Mouse (Mus musculus): ENCODE measurements around the gene Jmjd1c. TPM values are rescaled to one million over a fixed set of nuclear protein-coding genes. Genes with fewer than 3 reads are reported as not detected.
A peak's percentile ranks its signal among the peaks of the same experiment; 100 is the strongest.

Jmjd1c gene
- total and polyA plus RNA-seq, 2 experiments = 5.7 to 44.8 TPM

DNA sequence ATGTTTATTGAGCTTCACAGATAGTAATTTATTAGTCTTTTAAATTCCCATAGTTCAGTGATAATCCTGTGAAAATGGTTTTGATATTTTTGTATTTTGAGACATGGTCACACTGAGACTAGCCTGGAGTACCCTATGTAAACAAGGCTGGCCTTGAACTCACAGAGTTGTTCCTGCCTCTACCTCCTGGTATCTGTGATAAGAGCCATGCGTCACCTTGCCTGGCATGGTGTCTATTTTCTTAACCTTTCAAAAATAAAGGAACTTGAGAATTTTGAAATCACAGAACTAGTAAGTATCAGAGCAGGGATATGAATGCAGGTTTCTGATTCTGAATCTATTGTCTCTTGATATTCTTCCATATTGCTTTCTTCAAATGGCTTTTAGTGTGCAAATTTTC, 35.8 kb downstream of the Jmjd1c start:
- WGBS = 13% methylated on average over 1 of the region's 1 CpGs
- H3K27me3 ChIP-seq (ENCODE audit: control insufficient read depth, insufficient read depth, low read length) = no peaks in the 10 kb centered on the region
- peaks cover 6% of the 10 kb centered on the region; the same call in 1 of the 2 replicates for H3K4me1 ChIP-seq (ENCODE audit: control insufficient read depth, insufficient read depth, low read length)
- no peaks in the 10 kb centered on the region for H3K36me3 ChIP-seq (ENCODE audit: control insufficient read depth, insufficient read depth, low read length)
- no peak overlapping the region for H3K27ac ChIP-seq (replicated peaks; ENCODE audit: insufficient read depth, low read depth, low read length)
- no peak overlapping the region for H3K4me3 ChIP-seq (ENCODE audit: insufficient read depth, low read depth, low read length)
- TF ChIP-seq CTCF (IDR thresholded peaks at IDR 0.05; ENCODE audit: low read depth, low read length) = no peak
- no peak for TF ChIP-seq POLR2A (IDR thresholded peaks at IDR 0.05; ENCODE audit: extremely low read depth, insufficient read depth, low read length)
- no peak overlapping the region for H3K9ac ChIP-seq (ENCODE audit: low read depth, low read length)
- peak; percentile 77 for DNase-seq (ENCODE audit: extremely low read depth, low read depth, low spot score)
- H3K79me2 ChIP-seq (ENCODE audit: control insufficient read depth, insufficient read depth, low read length) = peaks cover 21% of the 10 kb centered on the region

GRCm38 (mm10) chr10:67134322-67134721, 38.4 kb downstream of the Jmjd1c start:
- H3K4me1 ChIP-seq (ENCODE audit: control insufficient read depth, insufficient read depth, low read length) = peaks cover 6% of the 10 kb centered on the region; the same call in 1 of the 2 replicates
- H3K27ac ChIP-seq (replicated peaks; ENCODE audit: insufficient read depth, low read depth, low read length) = no peak overlapping the region
- no peak overlapping the region for H3K4me3 ChIP-seq (ENCODE audit: insufficient read depth, low read depth, low read length)
- TF ChIP-seq CTCF (IDR thresholded peaks at IDR 0.05; ENCODE audit: low read depth, low read length) (0 out of 2 replicates have a peak, but pooled peaks have one; percentile 6), POLR2A (IDR thresholded peaks at IDR 0.05; ENCODE audit: extremely low read depth, insufficient read depth, low read length) (no peak)
- no peak overlapping the region for H3K9ac ChIP-seq (ENCODE audit: low read depth, low read length)
- H3K36me3 ChIP-seq (ENCODE audit: control insufficient read depth, insufficient read depth, low read length) = no peaks in the 10 kb centered on the region
- H3K27me3 ChIP-seq (ENCODE audit: control insufficient read depth, insufficient read depth, low read length) = no peaks in the 10 kb centered on the region
- WGBS = 95% methylated on average over 2 of the region's 2 CpGs
- peaks cover 16% of the 10 kb centered on the region; the same call in 1 of the 2 replicates for H3K79me2 ChIP-seq (ENCODE audit: control insufficient read depth, insufficient read depth, low read length)
- DNase-seq (ENCODE audit: extremely low read depth, low read depth, low spot score) = no peak

- Histone ChIP-seq H3K9ac (ENCODE audit: low read depth, low read length) (no peak overlapping the region), H3K79me2 (ENCODE audit: control insufficient read depth, insufficient read depth, low read length) (peaks cover 18% of the 10 kb centered on the region; the same call in 1 of the 2 replicates), H3K4me3 (ENCODE audit: insufficient read depth, low read depth, low read length) (no peak overlapping the region), H3K36me3 (ENCODE audit: control insufficient read depth, insufficient read depth, low read length) (no peaks in the 10 kb centered on the region), H3K27me3 (ENCODE audit: control insufficient read depth, insufficient read depth, low read length) (no peaks in the 10 kb centered on the region), H3K27ac (replicated peaks; ENCODE audit: insufficient read depth, low read depth, low read length) (no peak overlapping the region), H3K4me1 (ENCODE audit: control insufficient read depth, insufficient read depth, low read length) (peaks cover 3% of the 10 kb centered on the region; the same call in 1 of the 2 replicates)
- TF ChIP-seq CTCF (IDR thresholded peaks at IDR 0.05; ENCODE audit: low read depth, low read length) = no peak
- no peak for TF ChIP-seq POLR2A (IDR thresholded peaks at IDR 0.05; ENCODE audit: extremely low read depth, insufficient read depth, low read length)
- DNase-seq (ENCODE audit: extremely low read depth, low read depth, low spot score) = no peak
- 94% methylated on average over 2 of the region's 2 CpGs for whole genome bisulfite sequencing
These were observed 41.5 kb downstream of the Jmjd1c start for GRCm38 (mm10) chr10:67137437-67137836.

DNA sequence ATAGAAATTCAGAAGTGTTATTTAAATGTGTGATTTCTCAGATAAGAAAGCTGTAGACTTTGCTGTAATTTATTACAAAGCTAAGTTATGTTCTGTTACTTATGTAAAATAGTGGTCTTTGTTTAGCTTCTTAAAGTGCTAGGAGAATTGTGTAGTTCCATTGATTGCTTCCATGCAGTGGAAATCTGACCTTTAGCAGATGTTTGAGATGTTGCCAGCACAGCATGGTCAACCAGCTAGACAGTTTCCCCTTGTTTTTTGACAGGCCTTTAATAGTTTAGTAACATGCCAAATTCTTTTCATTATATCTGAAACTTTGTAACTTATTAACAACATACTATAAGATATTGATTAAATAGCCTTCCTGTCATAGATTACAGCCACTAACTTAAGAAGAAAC, 47.7 kb downstream of the Jmjd1c start:
- no peak overlapping the region for H3K9ac ChIP-seq (ENCODE audit: low read depth, low read length)
- no peak overlapping the region for H3K27ac ChIP-seq (replicated peaks; ENCODE audit: insufficient read depth, low read depth, low read length)
- H3K4me3 ChIP-seq (ENCODE audit: insufficient read depth, low read depth, low read length) = no peak overlapping the region
- no peaks in the 10 kb centered on the region for H3K4me1 ChIP-seq (ENCODE audit: control insufficient read depth, insufficient read depth, low read length)
- no peaks in the 10 kb centered on the region for H3K27me3 ChIP-seq (ENCODE audit: control insufficient read depth, insufficient read depth, low read length)
- H3K36me3 ChIP-seq (ENCODE audit: control insufficient read depth, insufficient read depth, low read length) = no peaks in the 10 kb centered on the region
- peak; percentile 66 for DNase-seq (ENCODE audit: extremely low read depth, low read depth, low spot score)
- TF ChIP-seq CTCF (IDR thresholded peaks at IDR 0.05; ENCODE audit: low read depth, low read length) (no peak), POLR2A (IDR thresholded peaks at IDR 0.05; ENCODE audit: extremely low read depth, insufficient read depth, low read length) (no peak)
- peaks cover 23% of the 10 kb centered on the region; the same call in 1 of the 2 replicates for H3K79me2 ChIP-seq (ENCODE audit: control insufficient read depth, insufficient read depth, low read length)

DNA sequence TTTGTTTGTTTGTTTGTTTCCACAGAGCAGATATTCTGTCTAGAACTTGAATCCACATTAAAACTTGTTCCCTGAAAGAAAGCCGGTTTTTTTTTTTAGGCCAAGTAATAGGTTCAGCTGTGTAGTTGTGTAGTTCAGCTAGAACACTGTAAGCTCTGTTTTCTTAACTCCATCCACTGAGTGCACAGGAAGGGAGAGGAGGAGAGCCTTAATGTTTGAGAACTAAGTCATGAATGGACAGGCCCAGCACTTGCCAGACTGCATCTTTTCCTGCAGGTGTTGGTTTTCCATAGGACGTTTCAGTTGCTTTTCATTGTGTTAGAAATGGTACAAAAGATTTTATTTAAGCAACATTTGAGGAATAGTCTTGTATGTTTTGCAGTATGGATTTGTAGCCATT, 48.3 kb downstream of the Jmjd1c start:
- WGBS = 85% methylated on average over 2 of the region's 2 CpGs
- no peak overlapping the region for H3K9ac ChIP-seq (ENCODE audit: low read depth, low read length)
- no peak overlapping the region for H3K27ac ChIP-seq (replicated peaks; ENCODE audit: insufficient read depth, low read depth, low read length)
- no peaks in the 10 kb centered on the region for H3K4me1 ChIP-seq (ENCODE audit: control insufficient read depth, insufficient read depth, low read length)
- no peaks in the 10 kb centered on the region for H3K36me3 ChIP-seq (ENCODE audit: control insufficient read depth, insufficient read depth, low read length)
- no peaks in the 10 kb centered on the region for H3K27me3 ChIP-seq (ENCODE audit: control insufficient read depth, insufficient read depth, low read length)
- TF ChIP-seq POLR2A (IDR thresholded peaks at IDR 0.05; ENCODE audit: extremely low read depth, insufficient read depth, low read length) = no peak
- TF ChIP-seq CTCF (IDR thresholded peaks at IDR 0.05; ENCODE audit: low read depth, low read length) = no peak
- no peak for DNase-seq (ENCODE audit: extremely low read depth, low read depth, low spot score)
- H3K4me3 ChIP-seq (ENCODE audit: insufficient read depth, low read depth, low read length) = no peak overlapping the region
- H3K79me2 ChIP-seq (ENCODE audit: control insufficient read depth, insufficient read depth, low read length) = peaks cover 22% of the 10 kb centered on the region; the same call in 1 of the 2 replicates

DNA sequence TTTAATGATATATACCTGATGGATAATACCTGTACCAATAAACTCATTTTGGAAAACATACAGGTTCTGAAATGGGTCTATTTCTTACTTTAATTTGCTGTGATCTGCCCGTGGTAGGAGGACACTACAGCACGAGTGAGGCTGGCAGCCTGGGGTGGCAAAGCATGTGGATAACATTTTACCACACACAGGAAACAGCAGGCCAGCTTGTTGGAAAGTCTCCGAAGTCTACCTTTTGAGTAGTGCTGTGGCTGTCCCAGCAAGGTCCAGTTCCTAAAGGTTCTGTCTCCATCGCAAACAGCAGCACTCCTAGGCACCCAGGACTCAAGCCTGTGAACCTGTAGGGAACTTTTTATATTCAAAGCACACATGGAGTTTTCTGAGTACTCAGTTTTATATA, 49.7 kb downstream of the Jmjd1c start:
- Histone ChIP-seq H3K79me2 (ENCODE audit: control insufficient read depth, insufficient read depth, low read length) (peaks cover 19% of the 10 kb centered on the region; the same call in 1 of the 2 replicates), H3K4me1 (ENCODE audit: control insufficient read depth, insufficient read depth, low read length) (peaks cover 1% of the 10 kb centered on the region; the same call in 1 of the 2 replicates), H3K9ac (ENCODE audit: low read depth, low read length) (no peak overlapping the region), H3K4me3 (ENCODE audit: insufficient read depth, low read depth, low read length) (no peak overlapping the region), H3K27ac (replicated peaks; ENCODE audit: insufficient read depth, low read depth, low read length) (no peak overlapping the region), H3K36me3 (ENCODE audit: control insufficient read depth, insufficient read depth, low read length) (no peaks in the 10 kb centered on the region), H3K27me3 (ENCODE audit: control insufficient read depth, insufficient read depth, low read length) (no peaks in the 10 kb centered on the region)
- TF ChIP-seq CTCF (IDR thresholded peaks at IDR 0.05; ENCODE audit: low read depth, low read length) (no peak), POLR2A (IDR thresholded peaks at IDR 0.05; ENCODE audit: extremely low read depth, insufficient read depth, low read length) (no peak)
- no peak for DNase-seq (ENCODE audit: extremely low read depth, low read depth, low spot score)
- 84% methylated on average over 4 of the region's 4 CpGs for WGBS
